9 mouse cellular contexts compared by ENCODE assay signal in genomic region chr14:79535318-79535717, GRCm38 (mm10). TPM values are rescaled to one million over a fixed set of nuclear protein-coding genes. Genes with fewer than 3 reads are reported as not detected.
DNase-seq lines count a peak whose midpoint lies in the region; ATAC-seq lines count a peak whose summit lies in the region.
"Had no signal": no experiment of that assay in that cellular context is flagged by ENCODE, and none has a peak within 500 bp of the region (broad histone marks: within the 10 kb centered on the region; RNA-seq: fewer than 3 reads in every experiment).

No protein-coding gene starts in this region.

- 82% methylated on average over 10 of the region's 10 CpGs for WGBS in hindbrain, embryonic 10.5 days
- WGBS in forebrain, embryonic 16.5 days, result 79% methylated on average over 10 of the region's 10 CpGs
- WGBS in forebrain, embryonic 13.5 days, result 80% methylated on average over 10 of the region's 10 CpGs

- H3K36me3 ChIP-seq in hindbrain, embryonic 10.5 days, result no peaks in the 10 kb centered on the region
- H3K36me3 ChIP-seq in forebrain, embryonic 16.5 days (ENCODE audit: control insufficient read depth, insufficient read depth), result no peaks in the 10 kb centered on the region
- H3K36me3 ChIP-seq in forebrain, embryonic 13.5 days (ENCODE audit: poor library complexity, severe bottlenecking), result no peaks in the 10 kb centered on the region
- H3K36me3 ChIP-seq: midbrain, embryonic 12.5 days had no signal

- H3K27ac ChIP-seq in hindbrain, embryonic 10.5 days, result no peak overlapping the region
- no peak overlapping the region for H3K27ac ChIP-seq in forebrain, embryonic 16.5 days (ENCODE audit: low read length)
- H3K27ac ChIP-seq in forebrain, embryonic 13.5 days, result no peak overlapping the region
- H3K27ac ChIP-seq: midbrain, embryonic 12.5 days had no signal

- H3K9me3 ChIP-seq in hindbrain, embryonic 10.5 days, result no peaks in the 10 kb centered on the region
- H3K9me3 ChIP-seq in forebrain, embryonic 16.5 days (ENCODE audit: control insufficient read depth, low read length), result no peaks in the 10 kb centered on the region
- H3K9me3 ChIP-seq in forebrain, embryonic 13.5 days (replicated peaks), result no peaks in the 10 kb centered on the region
- H3K9me3 ChIP-seq: midbrain, embryonic 12.5 days had no signal

- no peak overlapping the region for H3K4me3 ChIP-seq in hindbrain, embryonic 10.5 days
- H3K4me3 ChIP-seq in forebrain, embryonic 16.5 days (replicated peaks; ENCODE audit: low read length), result no peak overlapping the region
- no peak overlapping the region for H3K4me3 ChIP-seq in forebrain, embryonic 13.5 days
- H3K4me3 ChIP-seq: midbrain, embryonic 12.5 days had no signal

- H3K4me2 ChIP-seq in forebrain, embryonic 16.5 days (ENCODE audit: low read length), result no peak overlapping the region
- no peak overlapping the region for H3K4me2 ChIP-seq in forebrain, embryonic 13.5 days
- H3K4me2 ChIP-seq: midbrain, embryonic 12.5 days had no signal

- no peaks in the 10 kb centered on the region for H3K27me3 ChIP-seq in hindbrain, embryonic 10.5 days (ENCODE audit: insufficient read depth, poor library complexity, severe bottlenecking)
- H3K27me3 ChIP-seq in forebrain, embryonic 16.5 days (replicated peaks; ENCODE audit: control insufficient read depth, insufficient read depth, low read length), result no peaks in the 10 kb centered on the region
- no peaks in the 10 kb centered on the region for H3K27me3 ChIP-seq in forebrain, embryonic 13.5 days
- H3K27me3 ChIP-seq: midbrain, embryonic 12.5 days had no signal

- H3K4me1 ChIP-seq in hindbrain, embryonic 10.5 days (replicated peaks), result no peaks in the 10 kb centered on the region
- no peaks in the 10 kb centered on the region for H3K4me1 ChIP-seq in forebrain, embryonic 16.5 days (replicated peaks; ENCODE audit: control insufficient read depth, insufficient read depth, low read length)
- H3K4me1 ChIP-seq in forebrain, embryonic 13.5 days, result no peaks in the 10 kb centered on the region
- H3K4me1 ChIP-seq: midbrain, embryonic 12.5 days had no signal

- H3K9ac ChIP-seq in forebrain, embryonic 16.5 days (replicated peaks; ENCODE audit: low read depth, low read length), result no peak overlapping the region
- no peak overlapping the region for H3K9ac ChIP-seq in forebrain, embryonic 13.5 days
- H3K9ac ChIP-seq: midbrain, embryonic 12.5 days had no signal

- peak; percentile 73 for DNase-seq in CD4-positive, CD25-positive, alpha-beta regulatory T cell, adult 2 months (ENCODE audit: low read depth, low spot score)
- DNase-seq in kidney, adult 9 months, result peak; percentile 52
- DNase-seq in lung, postnatal 4 days, result peak; percentile 59 to 68
- no peak for DNase-seq in hindbrain, embryonic 10.5 days (ENCODE audit: low spot score)

- ATAC-seq in common myeloid progenitor, adult 5-6 weeks (replicated peaks; ENCODE audit: low read depth, poor library complexity, severe bottlenecking), result peak; percentile 62
- ATAC-seq in forebrain, embryonic 16.5 days, result no peak
- ATAC-seq in activated CD4-positive, CD25-positive, alpha-beta regulatory T cell, adult 4 months, result no peak
- no peak for ATAC-seq in forebrain, embryonic 13.5 days

RNA-seq across cellular contexts. Expression of gene Sugt1, which starts 52.2 kb away (rescaled TPM):
- total RNA-seq in common myeloid progenitor, adult 5-6 weeks (2017), result 102 and 171 TPM in 2 replicates
- polyA plus RNA-seq in hindbrain, embryonic 10.5 days (2016; fragmentation: Nextera tagmentation; extraction: Ambion mirVana), result 139 and 154 TPM in 2 replicates
- polyA plus RNA-seq in forebrain, embryonic 16.5 days (2015; fragmentation: Nextera tagmentation; extraction: Ambion mirVana), result 107 and 112 TPM in 2 replicates
- polyA plus RNA-seq in activated CD4-positive, CD25-positive, alpha-beta regulatory T cell, adult 4 months (2017; shearing (Covaris generic)), result 100 to 1,000 TPM; 147 to 171 TPM
- 135 and 146 TPM in 2 replicates for polyA plus RNA-seq in forebrain, embryonic 13.5 days (2015; fragmentation: Nextera tagmentation; extraction: Ambion mirVana)

RNA-seq across cellular contexts. Expression of gene Wbp4, which starts 54.0 kb away (rescaled TPM):
- 81.4 and 84.9 TPM in 2 replicates for total RNA-seq in common myeloid progenitor, adult 5-6 weeks (2017)
- polyA plus RNA-seq in hindbrain, embryonic 10.5 days (2016; fragmentation: Nextera tagmentation; extraction: Ambion mirVana), result 38.9 and 47.0 TPM in 2 replicates
- polyA plus RNA-seq in forebrain, embryonic 16.5 days (2015; fragmentation: Nextera tagmentation; extraction: Ambion mirVana), result 42.2 and 42.5 TPM in 2 replicates
- 10 to 100 TPM; 25.7 to 32.5 TPM for polyA plus RNA-seq in activated CD4-positive, CD25-positive, alpha-beta regulatory T cell, adult 4 months (2017; shearing (Covaris generic))
- 48.8 and 51.4 TPM in 2 replicates for polyA plus RNA-seq in forebrain, embryonic 13.5 days (2015; fragmentation: Nextera tagmentation; extraction: Ambion mirVana)

RNA-seq across cellular contexts. Expression of gene Elf1, which starts 54.3 kb away (rescaled TPM):
- total RNA-seq in common myeloid progenitor, adult 5-6 weeks (2017), result 270 and 285 TPM in 2 replicates
- 5.3 and 6.9 TPM in 2 replicates for polyA plus RNA-seq in hindbrain, embryonic 10.5 days (2016; fragmentation: Nextera tagmentation; extraction: Ambion mirVana)
- polyA plus RNA-seq in forebrain, embryonic 16.5 days (2015; fragmentation: Nextera tagmentation; extraction: Ambion mirVana), result 2.7 and 3.3 TPM in 2 replicates
- 100 to 1,000 TPM; 122 to 145 TPM for polyA plus RNA-seq in activated CD4-positive, CD25-positive, alpha-beta regulatory T cell, adult 4 months (2017; shearing (Covaris generic))
- 3.0 and 3.7 TPM in 2 replicates for polyA plus RNA-seq in forebrain, embryonic 13.5 days (2015; fragmentation: Nextera tagmentation; extraction: Ambion mirVana)

Comparison
In these comparisons a context has a peak if more than half of its experiments do, and no peak if none do; other contexts are left out.
1. RNA of gene Elf1, which starts 54.3 kb away (polyA plus RNA-seq): 122 to 145 TPM in activated CD4-positive, CD25-positive, alpha-beta regulatory T cell, adult 4 months; 5.3 to 6.9 TPM in hindbrain, embryonic 10.5 days, 3.0 to 3.7 TPM in forebrain, embryonic 13.5 days and 2.7 to 3.3 TPM in forebrain, embryonic 16.5 days; every median in the first group is over 10 times any median in the second.